Mouse (Mus musculus) neural tube, embryonic 14.5 days (tissue): Measurements from ENCODE around the gene Gm1043. TPM values are rescaled to one million over a fixed set of nuclear protein-coding genes. Genes with fewer than 3 reads are reported as not detected.

Experiments
- ATAC-seq: fragments of 200-750 bp; cut with Nextera tagmentation; 2 replicates; pipeline ENCODE4 v1.8.0; 2017; ENCODE audit warnings: low read depth, mild to moderate bottlenecking, moderate TSS enrichment, moderate library complexity
- H3K27ac ChIP-seq: fragments of 300-500 bp; sonication (generic); 2 replicates; pipeline ENCODE4 v1.5.1; 2014; ENCODE audit warnings: low read depth, mild to moderate bottlenecking, control low read depth, low read length, moderate library complexity, mixed read lengths
- H3K27me3 ChIP-seq: fragments of 300-500 bp; sonication (generic); 2 replicates; pipeline ENCODE4 v1.6.1; 2014; ENCODE audit warnings: low read length; ENCODE audit not compliant: control insufficient read depth, insufficient read depth
- H3K36me3 ChIP-seq: fragments of 300-500 bp; sonication (generic); 2 replicates; pipeline ENCODE4 v1.6.1; 2014; ENCODE audit warnings: low read length, mixed read lengths; ENCODE audit not compliant: control insufficient read depth, insufficient read depth
- H3K4me1 ChIP-seq: fragments of 300-500 bp; sonication (generic); 2 replicates; pipeline ENCODE4 v1.6.1; 2014; ENCODE audit warnings: low read length; ENCODE audit not compliant: control insufficient read depth, insufficient read depth
- H3K4me2 ChIP-seq: fragments of 300-500 bp; sonication (generic); 2 replicates; pipeline ENCODE4 v1.6.1; 2014; ENCODE audit warnings: mild to moderate bottlenecking, low read depth, low read length, control low read depth
- H3K4me3 ChIP-seq: fragments of 300-500 bp; sonication (generic); 2 replicates; pipeline ENCODE4 v1.5.1; 2014; ENCODE audit warnings: low read depth, low read length, control low read depth, mixed read lengths
- H3K9ac ChIP-seq: fragments of 300-500 bp; sonication (generic); replicated peaks from 2 replicates; pipeline ENCODE4 v1.6.1; 2014; ENCODE audit warnings: low read depth, mild to moderate bottlenecking, control low read depth, low read length, mixed read lengths
- H3K9me3 ChIP-seq: fragments of 300-500 bp; sonication (generic); 2 replicates; pipeline ENCODE4 v1.6.1; 2016; ENCODE audit warnings: low read length; ENCODE audit not compliant: control insufficient read depth
- WGBS: fragments of 180-500 bp; shearing (Covaris S2); extraction: QIAGEN DNeasy Blood & Tissue Kit; methylation state at CpG from one replicate; pipeline ENCODE4 v1.1.7; 2014; 5-methylcytosine and 5-hydroxymethylcytosine counted together
- polyA plus RNA-seq: library from polyadenylated mRNA; unstranded; fragments of >200 nt; fragmentation: Nextera tagmentation; extraction: Ambion mirVana; gene quantifications from 2 replicates; pipeline ENCODE4 v1.2.1, GENCODE M21; 2014

Gm1043 gene
- polyA plus RNA-seq, 1 experiment from 2014 or later, result 2.0 TPM

DNA sequence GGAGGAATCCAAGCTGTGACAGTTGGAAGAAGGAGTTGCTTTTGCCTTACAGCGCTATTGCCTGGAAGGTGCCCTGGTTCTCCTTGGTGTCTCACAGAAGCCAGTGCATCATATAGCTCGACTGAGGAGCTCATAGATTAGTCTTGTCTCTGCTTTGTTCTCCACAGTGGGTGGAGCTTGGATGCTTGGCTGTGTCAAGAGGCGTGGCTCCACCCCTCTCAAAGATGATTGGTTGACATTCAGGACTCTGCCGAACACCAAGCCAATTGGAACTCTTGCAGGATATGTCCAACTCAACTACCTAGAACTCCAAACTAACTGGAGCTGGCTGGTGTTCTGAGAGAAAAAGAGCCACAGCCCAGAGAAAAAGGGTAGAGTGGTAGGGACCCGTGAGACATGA lies 134.4 kb downstream of the Gm1043 start:
- 39% methylated on average over 5 of the region's 5 CpGs for WGBS

DNA sequence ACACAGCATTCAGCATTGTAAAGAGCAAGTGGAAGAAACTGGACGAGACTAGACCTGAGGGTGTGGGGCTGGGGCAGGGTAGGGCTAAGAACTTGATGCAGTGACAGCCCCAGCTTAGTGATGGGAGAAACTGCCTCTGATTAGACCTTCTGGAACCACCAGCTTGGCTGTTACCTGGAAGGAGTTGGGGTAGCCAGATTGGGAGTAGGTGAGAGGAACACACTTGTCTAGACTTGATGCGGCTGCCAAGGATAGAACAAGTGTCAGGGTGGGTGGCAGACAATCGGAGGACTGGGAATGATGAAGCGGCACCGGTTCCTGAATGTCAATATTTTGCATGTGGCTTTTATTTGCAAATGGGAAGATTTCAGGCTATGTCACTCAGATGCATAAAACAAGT lies 135.4 kb downstream of the Gm1043 start:
- peaks cover 15% of the 10 kb centered on the region for H3K4me1 ChIP-seq
- no peak overlapping the region for H3K4me3 ChIP-seq
- no peak for ATAC-seq
- no peak overlapping the region for H3K27ac ChIP-seq
- WGBS, result 83% methylated on average over 5 of the region's 5 CpGs
- no peaks in the 10 kb centered on the region for H3K36me3 ChIP-seq
- no peak overlapping the region for H3K4me2 ChIP-seq
- no peak overlapping the region for H3K9ac ChIP-seq
- no peaks in the 10 kb centered on the region for H3K27me3 ChIP-seq
- H3K9me3 ChIP-seq, result no peaks in the 10 kb centered on the region

More for the DNA sequence above, 134.4 kb downstream of the Gm1043 start:
- H3K4me1 ChIP-seq, result peaks cover 15% of the 10 kb centered on the region
- H3K9me3 ChIP-seq, result no peaks in the 10 kb centered on the region
- no peak overlapping the region for H3K27ac ChIP-seq
- H3K36me3 ChIP-seq, result no peaks in the 10 kb centered on the region
- H3K27me3 ChIP-seq, result no peaks in the 10 kb centered on the region
- H3K9ac ChIP-seq, result no peak overlapping the region
- no peak overlapping the region for H3K4me3 ChIP-seq
- no peak overlapping the region for H3K4me2 ChIP-seq
- peak; percentile 44; the same call in 1 of the 2 replicates for ATAC-seq

DNA sequence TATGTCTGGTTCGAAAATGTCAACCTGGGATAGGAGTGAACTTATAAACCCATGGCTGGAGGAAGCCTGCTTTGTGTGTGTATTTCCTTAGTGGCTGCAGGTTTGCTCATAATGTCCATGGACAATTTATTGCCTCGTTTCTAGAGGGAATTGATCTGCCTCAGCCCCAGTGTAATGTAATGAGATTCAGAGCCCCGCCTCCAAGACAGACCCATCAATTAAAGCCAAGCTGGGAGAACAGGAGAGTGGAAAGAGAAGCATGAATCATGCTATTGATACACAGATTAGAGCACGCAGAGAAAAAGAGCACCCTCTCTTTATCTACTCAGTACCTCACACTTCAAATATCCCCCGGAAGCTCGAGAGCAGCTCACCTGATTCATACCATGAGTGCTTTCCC lies 136.4 kb downstream of the Gm1043 start:
- no peaks in the 10 kb centered on the region for H3K36me3 ChIP-seq
- 14% methylated on average over 6 of the region's 6 CpGs for WGBS
- H3K4me2 ChIP-seq, result no peak overlapping the region
- no peaks in the 10 kb centered on the region for H3K27me3 ChIP-seq
- H3K27ac ChIP-seq, result peak overlapping the region; percentile 36
- H3K9ac ChIP-seq, result no peak overlapping the region
- ATAC-seq, result peak; percentile 78
- peaks cover 15% of the 10 kb centered on the region for H3K4me1 ChIP-seq
- H3K9me3 ChIP-seq, result no peaks in the 10 kb centered on the region
- H3K4me3 ChIP-seq, result no peak overlapping the region

DNA sequence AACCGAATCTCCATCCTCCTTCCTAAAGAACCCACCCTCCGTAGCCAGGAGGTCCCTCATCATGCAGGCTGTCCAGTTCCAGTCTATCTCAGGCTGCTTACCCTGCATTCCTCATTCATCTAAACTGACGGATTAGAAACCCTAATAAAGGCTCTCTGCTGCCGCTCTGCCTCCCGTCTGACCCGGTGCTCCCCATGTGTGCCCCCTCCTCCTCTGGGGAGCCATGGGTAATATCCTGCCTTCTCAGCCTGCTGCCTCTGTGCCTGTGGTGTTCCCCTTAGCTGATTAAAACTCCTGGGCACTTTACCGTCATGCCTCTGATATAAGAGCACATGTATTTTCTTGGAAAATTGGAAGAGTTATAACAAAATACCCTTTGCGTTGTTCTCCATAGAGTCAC lies 137.1 kb downstream of the Gm1043 start:
- Histone ChIP-seq H3K4me3 (no peak overlapping the region), H3K27ac (peak overlapping the region; percentile 7), H3K9me3 (no peaks in the 10 kb centered on the region), H3K4me2 (no peak overlapping the region), H3K9ac (no peak overlapping the region), H3K36me3 (no peaks in the 10 kb centered on the region), H3K4me1 (peaks cover 15% of the 10 kb centered on the region), H3K27me3 (no peaks in the 10 kb centered on the region)
- WGBS, result 27% methylated on average over 8 of the region's 8 CpGs
- no peak for ATAC-seq

DNA sequence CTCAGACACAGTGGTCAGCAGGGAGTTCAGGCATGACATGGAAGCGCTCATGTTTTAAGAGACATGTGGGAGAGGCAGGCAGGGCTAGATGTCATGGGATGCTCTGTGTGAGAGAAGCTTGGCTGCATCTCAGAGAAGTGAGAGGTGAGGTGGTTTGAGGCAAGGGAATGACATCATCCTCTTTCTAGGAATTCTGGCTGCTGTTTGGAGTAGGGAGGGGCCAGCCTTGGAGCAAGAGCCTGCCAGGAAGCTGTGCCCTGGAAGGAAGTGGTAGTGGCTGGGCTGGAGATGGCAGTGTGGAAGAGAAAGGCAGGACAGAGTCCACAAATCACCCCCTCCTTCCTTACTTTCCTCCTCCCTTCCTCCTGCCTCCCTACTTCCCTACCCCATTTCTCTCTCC lies 140.5 kb downstream of the Gm1043 start:
- H3K9ac ChIP-seq, result no peak overlapping the region
- no peaks in the 10 kb centered on the region for H3K9me3 ChIP-seq
- H3K4me3 ChIP-seq, result no peak overlapping the region
- H3K27ac ChIP-seq, result no peak overlapping the region
- WGBS, result 83% methylated on average over 1 of the region's 1 CpGs
- peaks cover 8% of the 10 kb centered on the region for H3K4me1 ChIP-seq
- no peak for ATAC-seq
- H3K36me3 ChIP-seq, result no peaks in the 10 kb centered on the region
- no peaks in the 10 kb centered on the region for H3K27me3 ChIP-seq
- no peak overlapping the region for H3K4me2 ChIP-seq

DNA sequence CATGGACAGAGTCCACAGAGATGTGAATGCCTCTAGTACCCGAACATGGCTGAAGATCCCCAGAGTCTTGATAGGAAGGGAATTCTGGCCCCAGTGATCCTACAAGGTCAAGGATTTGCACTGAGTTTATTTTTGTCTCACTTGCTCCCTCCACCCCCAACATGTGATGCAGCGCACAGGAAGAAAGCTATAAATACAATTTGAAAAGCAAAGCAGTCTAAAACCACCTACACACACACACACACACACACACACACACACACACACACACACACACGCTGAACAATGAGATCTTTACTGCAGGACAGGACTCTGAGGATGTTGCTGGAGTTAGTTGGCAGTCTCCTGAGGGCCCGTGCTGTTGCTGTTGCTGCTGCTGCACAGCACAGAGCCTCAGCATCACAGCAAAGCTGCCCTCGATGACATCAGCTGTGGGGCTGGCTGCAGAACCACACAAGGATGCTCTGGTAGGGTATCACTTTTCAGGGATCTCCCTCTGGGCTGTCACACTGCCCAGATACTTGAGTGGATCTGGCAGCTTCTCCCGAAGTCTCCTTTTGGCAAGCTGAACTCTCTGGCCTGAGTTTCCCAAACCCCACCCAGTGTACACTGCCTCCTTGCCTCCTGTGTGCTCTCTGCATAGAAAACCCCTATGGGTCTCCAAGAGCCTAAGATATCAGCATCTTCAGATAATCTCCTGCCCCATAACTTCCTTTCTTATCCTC lies 142.9 kb downstream of the Gm1043 start:
- no peak overlapping the region for H3K4me2 ChIP-seq
- no peaks in the 10 kb centered on the region for H3K36me3 ChIP-seq
- no peak overlapping the region for H3K27ac ChIP-seq
- no peak for ATAC-seq
- no peak overlapping the region for H3K9ac ChIP-seq
- H3K9me3 ChIP-seq, result no peaks in the 10 kb centered on the region
- H3K4me3 ChIP-seq, result no peak overlapping the region
- 62% methylated on average over 6 of the region's 6 CpGs for WGBS
- H3K27me3 ChIP-seq, result no peaks in the 10 kb centered on the region
- H3K4me1 ChIP-seq, result no peaks in the 10 kb centered on the region

DNA sequence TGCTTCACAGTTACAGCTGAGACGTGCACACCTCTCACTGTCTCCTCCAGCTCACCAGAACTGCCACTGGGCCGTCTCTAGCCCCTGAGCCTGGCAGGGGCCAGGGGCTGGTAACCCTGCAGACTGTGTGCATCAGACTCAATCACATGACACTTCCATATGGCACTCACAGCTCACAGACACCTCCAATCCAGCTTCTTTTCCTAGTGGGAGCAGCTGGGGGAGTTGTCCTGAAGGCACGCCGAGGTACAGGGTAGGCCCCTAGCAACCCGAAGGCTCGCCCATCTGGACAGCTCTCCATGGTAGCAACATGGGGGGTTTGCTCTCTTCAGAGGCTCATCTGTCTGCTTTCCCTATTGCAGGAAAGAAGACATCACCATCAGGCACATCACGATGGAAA lies 143.7 kb downstream of the Gm1043 start:
- H3K27ac ChIP-seq, result no peak overlapping the region
- no peaks in the 10 kb centered on the region for H3K9me3 ChIP-seq
- H3K36me3 ChIP-seq, result no peaks in the 10 kb centered on the region
- ATAC-seq, result peak; percentile 72; the same call in 1 of the 2 replicates
- no peaks in the 10 kb centered on the region for H3K27me3 ChIP-seq
- H3K4me2 ChIP-seq, result no peak overlapping the region
- no peaks in the 10 kb centered on the region for H3K4me1 ChIP-seq
- WGBS, result 44% methylated on average over 7 of the region's 7 CpGs
- H3K4me3 ChIP-seq, result no peak overlapping the region
- H3K9ac ChIP-seq, result no peak overlapping the region

DNA sequence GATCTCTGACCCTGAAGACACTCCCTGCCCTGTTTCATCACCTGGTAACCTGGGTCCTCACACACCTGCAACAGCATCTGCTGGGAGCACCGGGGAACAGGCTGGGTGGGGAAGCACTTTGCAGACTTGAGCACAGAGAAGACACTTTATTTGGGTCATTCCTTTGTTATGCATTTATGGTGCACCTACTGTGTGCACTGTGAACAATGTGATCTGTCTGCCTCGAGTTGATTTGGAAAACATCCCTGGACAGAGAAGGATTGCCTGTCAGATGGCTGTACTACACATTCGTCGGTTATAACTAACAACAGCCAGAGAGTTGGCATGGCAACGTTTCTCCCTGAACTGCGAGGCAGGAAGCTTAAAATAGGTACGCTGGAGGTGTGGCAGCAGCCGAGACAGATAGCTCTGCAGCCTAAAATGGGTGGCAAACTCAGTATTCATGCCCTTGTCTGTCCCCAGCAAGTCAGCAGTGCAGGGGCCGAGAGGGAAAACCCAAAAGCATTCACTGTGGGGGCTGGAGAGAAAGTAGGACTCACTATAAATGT lies 147.9 kb downstream of the Gm1043 start:
- H3K4me3 ChIP-seq, result no peak overlapping the region
- 48% methylated on average over 9 of the region's 9 CpGs for WGBS
- no peaks in the 10 kb centered on the region for H3K27me3 ChIP-seq
- H3K4me1 ChIP-seq, result no peaks in the 10 kb centered on the region
- H3K27ac ChIP-seq, result no peak overlapping the region
- ATAC-seq, result no peak
- H3K9ac ChIP-seq, result no peak overlapping the region
- H3K36me3 ChIP-seq, result no peaks in the 10 kb centered on the region
- no peak overlapping the region for H3K4me2 ChIP-seq
- no peaks in the 10 kb centered on the region for H3K9me3 ChIP-seq

DNA sequence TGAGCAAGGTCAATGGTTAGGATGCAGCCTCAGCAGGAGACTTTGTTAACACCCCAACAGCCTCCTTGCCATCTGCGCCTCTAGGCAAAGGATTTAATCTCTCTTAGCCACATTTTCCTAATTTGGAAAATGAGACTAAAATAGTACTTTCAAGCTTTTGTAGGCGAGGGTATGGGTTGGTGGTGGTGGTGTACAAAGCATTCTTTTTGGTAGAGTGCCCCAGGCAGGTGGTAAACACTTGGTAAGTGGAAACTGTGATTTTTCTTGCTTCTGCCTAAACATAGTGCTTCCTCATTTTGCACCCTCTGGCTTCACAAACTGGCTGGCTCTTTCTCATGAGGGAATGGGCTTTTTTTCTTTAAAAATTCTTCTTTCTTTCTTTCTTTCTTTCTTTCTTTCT lies 153.5 kb downstream of the Gm1043 start:
- Histone ChIP-seq H3K36me3 (no peaks in the 10 kb centered on the region), H3K9ac (no peak overlapping the region), H3K27ac (no peak overlapping the region), H3K4me3 (no peak overlapping the region), H3K27me3 (peaks cover 6% of the 10 kb centered on the region; the same call in 1 of the 2 replicates), H3K4me2 (no peak overlapping the region), H3K9me3 (no peaks in the 10 kb centered on the region), H3K4me1 (peaks cover 12% of the 10 kb centered on the region; the same call in 1 of the 2 replicates)
- 46% methylated on average over 2 of the region's 2 CpGs for WGBS
- no peak for ATAC-seq
